Mouse (Mus musculus) small intestine, adult 2 months (tissue): ENCODE data around the gene Myoz1.

Source experiments
- CTCF ChIP-seq: fragments of 200-500 bp; IDR thresholded peaks from 2 replicates; pipeline ENCODE4 v1.5.1; 2012; ENCODE audit warnings: low read depth, mild to moderate bottlenecking, control low read depth, inconsistent platforms, low read length, moderate library complexity, mixed read lengths; ENCODE audit not compliant: insufficient replicate concordance, insufficient read length; ENCODE audit errors: extremely low read depth
- POLR2A ChIP-seq: fragments of 200-500 bp; IDR thresholded peaks from 2 replicates; pipeline ENCODE4 v1.6.1; 2012; ENCODE audit warnings: low read depth, mild to moderate bottlenecking, control low read depth, inconsistent platforms, low read length, moderate library complexity

GRCm38 (mm10) chr14:20694884-20695760, 38.8 kb upstream of the Myoz1 start, which contains the start of gene Fut11:
- no peak for TF ChIP-seq CTCF
- TF ChIP-seq POLR2A: peak; percentile 44; the same call in 1 of the 2 replicates
